ENCODE assay signal across 9 mouse cellular contexts in genomic region chr6:85452411-85452665, GRCm38 (mm10). TPM values are rescaled to one million over a fixed set of nuclear protein-coding genes. Genes with fewer than 3 reads are reported as not detected.
DNase-seq lines count a peak whose midpoint lies in the region; ATAC-seq and TF ChIP-seq lines count a peak whose summit lies in the region.
"Had no signal": no experiment of that assay in that cellular context is flagged by ENCODE, and none has a peak within 500 bp of the region (broad histone marks: within the 10 kb centered on the region; RNA-seq: fewer than 3 reads in every experiment).

No protein-coding gene starts in this region.

- under 1% methylated on average over 15 of the region's 15 CpGs for WGBS in heart, embryonic 11.5 days (ENCODE audit: insufficient replicate concordance)
- 0% methylated on average over 15 of the region's 15 CpGs for WGBS in forebrain, postnatal 0 days

- H3K27me3 ChIP-seq in heart, embryonic 11.5 days (ENCODE audit: control insufficient read depth, insufficient read depth, low read length): no peaks in the 10 kb centered on the region
- H3K27me3 ChIP-seq in forebrain, postnatal 0 days (ENCODE audit: insufficient read depth, low read length): no peaks in the 10 kb centered on the region

- no peak for ATAC-seq in heart, embryonic 11.5 days (replicated peaks; ENCODE audit: insufficient number of reproducible peaks, low FRiP score, low TSS enrichment)
- peak; percentile 5 for ATAC-seq in forebrain, postnatal 0 days
- ATAC-seq in megakaryocyte, adult 5-6 weeks (ENCODE audit: poor library complexity, severe bottlenecking): peak; percentile 13

- TF ChIP-seq CTCF in forebrain, postnatal 0 days (IDR thresholded peaks at IDR 0.05; ENCODE audit: low read depth): no peak

- H3K4me2 ChIP-seq in heart, embryonic 11.5 days: peak overlapping the region; percentile 97
- peak overlapping the region; percentile 93 for H3K4me2 ChIP-seq in forebrain, postnatal 0 days (ENCODE audit: low read depth)

- H3K27ac ChIP-seq in heart, embryonic 11.5 days (ENCODE audit: low read depth, low read length): peak overlapping the region; percentile 94
- peak overlapping the region; percentile 94 for H3K27ac ChIP-seq in forebrain, postnatal 0 days (ENCODE audit: low read depth, low read length)

- no peaks in the 10 kb centered on the region for H3K36me3 ChIP-seq in heart, embryonic 11.5 days (ENCODE audit: control insufficient read depth, insufficient read depth, low read length)
- no peaks in the 10 kb centered on the region for H3K36me3 ChIP-seq in forebrain, postnatal 0 days (ENCODE audit: insufficient read depth)

- no peaks in the 10 kb centered on the region for H3K9me3 ChIP-seq in heart, embryonic 11.5 days (replicated peaks; ENCODE audit: control insufficient read depth, low read length)
- H3K9me3 ChIP-seq in forebrain, postnatal 0 days (ENCODE audit: low read length): no peaks in the 10 kb centered on the region

- H3K9ac ChIP-seq in heart, embryonic 11.5 days (ENCODE audit: low read depth, low read length): peak overlapping the region; percentile 87
- peak overlapping the region; percentile 66 for H3K9ac ChIP-seq in forebrain, postnatal 0 days

- peaks cover 24% of the 10 kb centered on the region for H3K4me1 ChIP-seq in heart, embryonic 11.5 days (ENCODE audit: control insufficient read depth, insufficient read depth, low read length)
- peaks cover 24% of the 10 kb centered on the region for H3K4me1 ChIP-seq in forebrain, postnatal 0 days (ENCODE audit: insufficient read depth)

- peak overlapping the region; percentile 85 for H3K4me3 ChIP-seq in heart, embryonic 11.5 days (ENCODE audit: low read depth, low read length)
- H3K4me3 ChIP-seq in forebrain, postnatal 0 days (ENCODE audit: low read depth, low read length): peak overlapping the region; percentile 82

- DNase-seq in heart, postnatal 4 days: no peak
- DNase-seq in ES-CJ7 (ENCODE audit: low read depth, low spot score): peak; percentile 46
- no peak for DNase-seq in forebrain, postnatal 0 days
- no peak for DNase-seq in adrenal gland, adult 2 months
- DNase-seq in yolk sac, embryonic 10.5 days (ENCODE audit: low spot score): no peak
- DNase-seq in left cerebral cortex, adult 18-20 months (ENCODE audit: low spot score in 2 of 2): no peak

RNA-seq across cellular contexts. Expression of gene Pradc1, which starts 0.6 kb away (rescaled TPM):
- 21.2 and 34.4 TPM in 2 replicates for polyA plus RNA-seq in heart, embryonic 11.5 days (2014; fragmentation: Nextera tagmentation; extraction: Ambion mirVana)
- 10 to 100 TPM; 25.7 to 29.2 TPM for total RNA-seq in heart, postnatal 4 days (2021)
- 7.1 and 15.2 TPM in 2 replicates for total RNA-seq in forebrain, postnatal 0 days (2014; rRNA removed)
- polyA plus RNA-seq in forebrain, postnatal 0 days (2015; fragmentation: Nextera tagmentation; extraction: Ambion mirVana): 31.3 and 36.4 TPM in 2 replicates
- total RNA-seq in megakaryocyte, adult 5-6 weeks (2015): 24.3 and 26.6 TPM in 2 replicates
- total RNA-seq in megakaryocyte, adult 5-6 weeks (2017): 7.2 and 8.7 TPM in 2 replicates
- total RNA-seq in adrenal gland, adult 2 months (2021): 10 to 100 TPM; 12.2 to 13.1 TPM
- polyA plus RNA-seq in adrenal gland, adult 2 months (2012; rRNA removed): 26.7 and 28.1 TPM in 2 replicates
- 10 to 100 TPM; 20.3 to 28.0 TPM for total RNA-seq in left cerebral cortex, adult 18-20 months (2021)

RNA-seq across cellular contexts. Expression of gene Cct7, which starts 1.0 kb away (rescaled TPM):
- polyA plus RNA-seq in heart, embryonic 11.5 days (2014; fragmentation: Nextera tagmentation; extraction: Ambion mirVana): 445 and 477 TPM in 2 replicates
- total RNA-seq in heart, postnatal 4 days (2021): 100 to 1,000 TPM; 189 to 197 TPM
- 273 and 320 TPM in 2 replicates for total RNA-seq in forebrain, postnatal 0 days (2014; rRNA removed)
- polyA plus RNA-seq in forebrain, postnatal 0 days (2015; fragmentation: Nextera tagmentation; extraction: Ambion mirVana): 552 and 579 TPM in 2 replicates
- 172 and 178 TPM in 2 replicates for total RNA-seq in megakaryocyte, adult 5-6 weeks (2015)
- 167 and 192 TPM in 2 replicates for total RNA-seq in megakaryocyte, adult 5-6 weeks (2017)
- total RNA-seq in adrenal gland, adult 2 months (2021): 100 to 1,000 TPM; 241 to 294 TPM
- polyA plus RNA-seq in adrenal gland, adult 2 months (2012; rRNA removed): 63.3 and 81.3 TPM in 2 replicates
- total RNA-seq in left cerebral cortex, adult 18-20 months (2021): 100 to 1,000 TPM; 227 to 234 TPM

RNA-seq across cellular contexts. Expression of gene Smyd5, which starts 20.5 kb away (rescaled TPM):
- polyA plus RNA-seq in heart, embryonic 11.5 days (2014; fragmentation: Nextera tagmentation; extraction: Ambion mirVana): 38.8 and 42.5 TPM in 2 replicates
- 10 to 100 TPM; 17.1 to 19.6 TPM for total RNA-seq in heart, postnatal 4 days (2021)
- 63.2 and 65.8 TPM in 2 replicates for total RNA-seq in forebrain, postnatal 0 days (2014; rRNA removed)
- polyA plus RNA-seq in forebrain, postnatal 0 days (2015; fragmentation: Nextera tagmentation; extraction: Ambion mirVana): 49.3 and 61.7 TPM in 2 replicates
- total RNA-seq in megakaryocyte, adult 5-6 weeks (2015): 7.2 and 8.3 TPM in 2 replicates
- 10.0 and 11.2 TPM in 2 replicates for total RNA-seq in megakaryocyte, adult 5-6 weeks (2017)
- 10 to 100 TPM; 33.1 to 36.3 TPM for total RNA-seq in adrenal gland, adult 2 months (2021)
- 19.9 and 23.0 TPM in 2 replicates for polyA plus RNA-seq in adrenal gland, adult 2 months (2012; rRNA removed)
- total RNA-seq in left cerebral cortex, adult 18-20 months (2021): 10 to 100 TPM; 54.8 to 55.3 TPM

RNA-seq across cellular contexts. Expression of gene Noto, which starts 28.7 kb away (rescaled TPM):
- not detected in 2 replicates for polyA plus RNA-seq in heart, embryonic 11.5 days (2014; fragmentation: Nextera tagmentation; extraction: Ambion mirVana)
- total RNA-seq in heart, postnatal 4 days (2021): not detected
- not detected in 2 replicates for total RNA-seq in forebrain, postnatal 0 days (2014; rRNA removed)
- not detected in 2 replicates for polyA plus RNA-seq in forebrain, postnatal 0 days (2015; fragmentation: Nextera tagmentation; extraction: Ambion mirVana)
- total RNA-seq in megakaryocyte, adult 5-6 weeks (2015): not detected in 2 replicates
- not detected in 2 replicates for total RNA-seq in megakaryocyte, adult 5-6 weeks (2017)
- not detected for total RNA-seq in adrenal gland, adult 2 months (2021)
- not detected in 2 replicates for polyA plus RNA-seq in adrenal gland, adult 2 months (2012; rRNA removed)
- not detected for total RNA-seq in left cerebral cortex, adult 18-20 months (2021)
- total RNA-seq: left cerebral cortex, postnatal 25 days had no signal

RNA-seq across cellular contexts. Expression of gene Fbxo41, which starts 50.5 kb away (rescaled TPM):
- 0.06 TPM in 1 of 2 replicates, not detected in the other for polyA plus RNA-seq in heart, embryonic 11.5 days (2014; fragmentation: Nextera tagmentation; extraction: Ambion mirVana)
- total RNA-seq in heart, postnatal 4 days (2021): not detected
- total RNA-seq in forebrain, postnatal 0 days (2014; rRNA removed): 42.5 and 46.7 TPM in 2 replicates
- 8.4 and 11.9 TPM in 2 replicates for polyA plus RNA-seq in forebrain, postnatal 0 days (2015; fragmentation: Nextera tagmentation; extraction: Ambion mirVana)
- total RNA-seq in megakaryocyte, adult 5-6 weeks (2015): not detected in 2 replicates
- not detected in 2 replicates for total RNA-seq in megakaryocyte, adult 5-6 weeks (2017)
- under 1 TPM; 0.40 to 0.90 TPM for total RNA-seq in adrenal gland, adult 2 months (2021)
- polyA plus RNA-seq in adrenal gland, adult 2 months (2012; rRNA removed): 1.1 and 1.2 TPM in 2 replicates
- total RNA-seq in left cerebral cortex, adult 18-20 months (2021): 10 to 100 TPM; 91.2 to 92.5 TPM
